13 mouse cellular contexts compared by ENCODE assay signal in genomic region chr3:145864033-145864712, GRCm38 (mm10). TPM values are rescaled to one million over a fixed set of nuclear protein-coding genes. Genes with fewer than 3 reads are reported as not detected.
DNase-seq lines count a peak whose midpoint lies in the region; ATAC-seq and TF ChIP-seq lines count a peak whose summit lies in the region.
"Had no signal": no experiment of that assay in that cellular context is flagged by ENCODE, and none has a peak within 500 bp of the region (broad histone marks: within the 10 kb centered on the region; RNA-seq: fewer than 3 reads in every experiment).

No protein-coding gene starts in this region.

- 65% methylated on average over 8 of the region's 8 CpGs for WGBS in embryonic facial prominence, embryonic 14.5 days
- 85% methylated on average over 8 of the region's 8 CpGs for WGBS in embryonic facial prominence, embryonic 10.5 days
- 70% methylated on average over 8 of the region's 8 CpGs for WGBS in heart, embryonic 16.5 days
- WGBS in heart, embryonic 10.5 days: 81% methylated on average over 8 of the region's 8 CpGs
- WGBS in limb, embryonic 14.5 days: 69% methylated on average over 8 of the region's 8 CpGs
- WGBS in limb, embryonic 10.5 days: 88% methylated on average over 8 of the region's 8 CpGs

- H3K9me3 ChIP-seq in embryonic facial prominence, embryonic 14.5 days (ENCODE audit: control insufficient read depth, low read length): no peaks in the 10 kb centered on the region
- H3K9me3 ChIP-seq in embryonic facial prominence, embryonic 10.5 days: no peaks in the 10 kb centered on the region
- H3K9me3 ChIP-seq in heart, embryonic 16.5 days (replicated peaks; ENCODE audit: control insufficient read depth, low read length): no peaks in the 10 kb centered on the region
- H3K9me3 ChIP-seq in heart, embryonic 10.5 days: no peaks in the 10 kb centered on the region
- no peaks in the 10 kb centered on the region for H3K9me3 ChIP-seq in limb, embryonic 14.5 days (ENCODE audit: control insufficient read depth, low read length)
- H3K9me3 ChIP-seq in limb, embryonic 10.5 days (replicated peaks): no peaks in the 10 kb centered on the region
- H3K9me3 ChIP-seq: embryonic facial prominence, embryonic 12.5 days had no signal

- no peak overlapping the region for H3K4me2 ChIP-seq in embryonic facial prominence, embryonic 14.5 days (ENCODE audit: low read depth, low read length)
- no peak overlapping the region for H3K4me2 ChIP-seq in heart, embryonic 16.5 days (ENCODE audit: low read depth, low read length)
- no peak overlapping the region for H3K4me2 ChIP-seq in limb, embryonic 14.5 days (replicated peaks; ENCODE audit: low read depth, low read length, severe bottlenecking)
- H3K4me2 ChIP-seq: embryonic facial prominence, embryonic 12.5 days; liver, embryonic 11.5 days had no signal

- no peak for TF ChIP-seq POLR2A in limb, embryonic 14.5 days (IDR thresholded peaks at IDR 0.05; ENCODE audit: borderline replicate concordance, extremely low read depth, insufficient read depth, insufficient read length)
- no peak for TF ChIP-seq POLR2A in embryonic fibroblast, embryonic 13.5 days (IDR thresholded peaks at IDR 0.05; ENCODE audit: low read depth, low read length)

- H3K27ac ChIP-seq in embryonic facial prominence, embryonic 14.5 days (replicated peaks; ENCODE audit: low read depth, low read length): peak overlapping the region; percentile 50; the same call in 1 of the 2 replicates
- no peak overlapping the region for H3K27ac ChIP-seq in embryonic facial prominence, embryonic 10.5 days (replicated peaks)
- peak overlapping the region; percentile 76 for H3K27ac ChIP-seq in heart, embryonic 16.5 days (ENCODE audit: low read length)
- H3K27ac ChIP-seq in heart, embryonic 10.5 days: no peak overlapping the region
- 0 out of 2 replicates have a peak overlapping the region, but pooled peaks have one; percentile 14 for H3K27ac ChIP-seq in limb, embryonic 14.5 days (replicated peaks; ENCODE audit: low read depth, low read length)
- no peak overlapping the region for H3K27ac ChIP-seq in limb, embryonic 10.5 days
- peak overlapping the region; percentile 76 for H3K27ac ChIP-seq in embryonic fibroblast, embryonic 13.5 days (ENCODE audit: insufficient read depth, low read length)
- H3K27ac ChIP-seq: embryonic facial prominence, embryonic 12.5 days; left cerebral cortex, adult 2 months had no signal

- no peaks in the 10 kb centered on the region for H3K27me3 ChIP-seq in embryonic facial prominence, embryonic 14.5 days (replicated peaks; ENCODE audit: control insufficient read depth, insufficient read depth, low read length)
- no peaks in the 10 kb centered on the region for H3K27me3 ChIP-seq in embryonic facial prominence, embryonic 10.5 days (replicated peaks; ENCODE audit: low read depth, poor library complexity, severe bottlenecking)
- no peaks in the 10 kb centered on the region for H3K27me3 ChIP-seq in heart, embryonic 16.5 days (ENCODE audit: control insufficient read depth, insufficient read depth, low read length)
- no peaks in the 10 kb centered on the region for H3K27me3 ChIP-seq in heart, embryonic 10.5 days (ENCODE audit: insufficient read depth, poor library complexity, severe bottlenecking)
- H3K27me3 ChIP-seq in limb, embryonic 14.5 days (ENCODE audit: control insufficient read depth, insufficient read depth, low read length): no peaks in the 10 kb centered on the region
- H3K27me3 ChIP-seq in limb, embryonic 10.5 days (ENCODE audit: low read depth, poor library complexity, severe bottlenecking): no peaks in the 10 kb centered on the region
- H3K27me3 ChIP-seq: embryonic facial prominence, embryonic 12.5 days had no signal

- DNase-seq in embryonic facial prominence, embryonic 14.5 days (ENCODE audit: low spot score): peak; percentile 68
- DNase-seq in embryonic facial prominence, embryonic 10.5 days (ENCODE audit: low spot score): no peak
- DNase-seq in heart, embryonic 10.5 days (ENCODE audit: low spot score): no peak
- DNase-seq in limb, embryonic 14.5 days (ENCODE audit: low spot score): no peak
- no peak for DNase-seq in limb, embryonic 10.5 days (ENCODE audit: low spot score)
- DNase-seq in urinary bladder, postnatal 4 days (ENCODE audit: low spot score in 2 of 2): no peak
- DNase-seq: adrenal gland, adult 8-10 months; thymus, adult 2 months had no signal

- TF ChIP-seq CTCF in embryonic fibroblast, embryonic 13.5 days (IDR thresholded peaks at IDR 0.05; ENCODE audit: borderline replicate concordance, insufficient read depth, low read length): no peak

- no peak for ATAC-seq in embryonic facial prominence, embryonic 14.5 days (ENCODE audit: low read depth)
- peak; percentile 14; the same call in 1 of the 2 replicates for ATAC-seq in heart, embryonic 16.5 days (replicated peaks; ENCODE audit: extremely low read depth, insufficient read depth, low FRiP score)
- ATAC-seq in limb, embryonic 14.5 days (ENCODE audit: low FRiP score, low read depth): no peak

- no peak overlapping the region for H3K4me3 ChIP-seq in embryonic facial prominence, embryonic 14.5 days (ENCODE audit: low read depth, low read length)
- no peak overlapping the region for H3K4me3 ChIP-seq in embryonic facial prominence, embryonic 10.5 days
- no peak overlapping the region for H3K4me3 ChIP-seq in heart, embryonic 16.5 days (ENCODE audit: low read length)
- no peak overlapping the region for H3K4me3 ChIP-seq in heart, embryonic 10.5 days
- no peak overlapping the region for H3K4me3 ChIP-seq in limb, embryonic 14.5 days (replicated peaks; ENCODE audit: low read length)
- H3K4me3 ChIP-seq in limb, embryonic 10.5 days: no peak overlapping the region
- no peak overlapping the region for H3K4me3 ChIP-seq in embryonic fibroblast, embryonic 13.5 days (ENCODE audit: insufficient read depth, low read length)
- H3K4me3 ChIP-seq: embryonic facial prominence, embryonic 12.5 days; left cerebral cortex, adult 2 months had no signal

- no peaks in the 10 kb centered on the region for H3K36me3 ChIP-seq in embryonic facial prominence, embryonic 14.5 days (ENCODE audit: control insufficient read depth, insufficient read depth, low read length)
- no peaks in the 10 kb centered on the region for H3K36me3 ChIP-seq in embryonic facial prominence, embryonic 10.5 days (replicated peaks)
- H3K36me3 ChIP-seq in heart, embryonic 16.5 days (ENCODE audit: control insufficient read depth, insufficient read depth): no peaks in the 10 kb centered on the region
- no peaks in the 10 kb centered on the region; the same call in 1 of the 2 replicates for H3K36me3 ChIP-seq in heart, embryonic 10.5 days
- no peaks in the 10 kb centered on the region for H3K36me3 ChIP-seq in limb, embryonic 14.5 days (ENCODE audit: control insufficient read depth, insufficient read depth, low read length)
- H3K36me3 ChIP-seq in limb, embryonic 10.5 days: no peaks in the 10 kb centered on the region
- H3K36me3 ChIP-seq: embryonic facial prominence, embryonic 12.5 days had no signal

- peaks cover 8% of the 10 kb centered on the region; the same call in 1 of the 2 replicates for H3K4me1 ChIP-seq in embryonic facial prominence, embryonic 14.5 days (ENCODE audit: control insufficient read depth, insufficient read depth, low read length)
- no peaks in the 10 kb centered on the region for H3K4me1 ChIP-seq in embryonic facial prominence, embryonic 10.5 days
- peaks cover 23% of the 10 kb centered on the region for H3K4me1 ChIP-seq in heart, embryonic 16.5 days (ENCODE audit: control insufficient read depth, insufficient read depth, low read length)
- peaks cover 6% of the 10 kb centered on the region; the same call in 1 of the 2 replicates for H3K4me1 ChIP-seq in heart, embryonic 10.5 days
- no peaks in the 10 kb centered on the region; the same call in 1 of the 2 replicates for H3K4me1 ChIP-seq in limb, embryonic 14.5 days (ENCODE audit: control insufficient read depth, insufficient read depth, low read length)
- no peaks in the 10 kb centered on the region for H3K4me1 ChIP-seq in limb, embryonic 10.5 days
- peaks cover 2% of the 10 kb centered on the region; the same call in 1 of the 2 replicates for H3K4me1 ChIP-seq in embryonic fibroblast, embryonic 13.5 days (ENCODE audit: control insufficient read depth, insufficient read depth, low read length)
- H3K4me1 ChIP-seq: embryonic facial prominence, embryonic 12.5 days had no signal

- no peak overlapping the region for H3K9ac ChIP-seq in embryonic facial prominence, embryonic 14.5 days (ENCODE audit: low read depth, low read length)
- H3K9ac ChIP-seq in heart, embryonic 16.5 days (ENCODE audit: low read length): no peak overlapping the region
- no peak overlapping the region for H3K9ac ChIP-seq in limb, embryonic 14.5 days (ENCODE audit: low read depth, low read length, severe bottlenecking)
- H3K9ac ChIP-seq: embryonic facial prominence, embryonic 12.5 days had no signal

RNA-seq across cellular contexts. Expression of gene Bcl10, which starts 58.4 kb away (rescaled TPM):
- 52.1 and 54.8 TPM in 2 replicates for polyA plus RNA-seq in embryonic facial prominence, embryonic 14.5 days (2014; fragmentation: Nextera tagmentation; extraction: Ambion mirVana)
- 41.4 and 44.1 TPM in 2 replicates for polyA plus RNA-seq in embryonic facial prominence, embryonic 10.5 days (2016; fragmentation: Nextera tagmentation; extraction: Ambion mirVana)
- polyA plus RNA-seq in heart, embryonic 16.5 days (2015; fragmentation: Nextera tagmentation; extraction: Ambion mirVana): 41.8 and 49.1 TPM in 2 replicates
- polyA plus RNA-seq in heart, embryonic 10.5 days (2016; fragmentation: Nextera tagmentation; extraction: Ambion mirVana): 39.1 and 41.1 TPM in 2 replicates
- 25.5 and 26.0 TPM in 2 replicates for polyA plus RNA-seq in limb, embryonic 14.5 days (2012; rRNA removed)
- polyA plus RNA-seq in limb, embryonic 14.5 days (2014; fragmentation: Nextera tagmentation; extraction: Ambion mirVana): 52.1 and 52.9 TPM in 2 replicates
- 44.0 and 45.5 TPM in 2 replicates for polyA plus RNA-seq in limb, embryonic 10.5 days (2016; fragmentation: Nextera tagmentation; extraction: Ambion mirVana)
- 45.4 and 53.9 TPM in 2 replicates for polyA plus RNA-seq in embryonic fibroblast, embryonic 13.5 days (2011; ENCODE audit: insufficient read length, low read depth, missing spikeins)

Comparison
In these comparisons a context has a peak if more than half of its experiments do, and no peak if none do; other contexts are left out.
1. H3K27ac ChIP-seq: peak in embryonic facial prominence, embryonic 14.5 days (single experiment), heart, embryonic 16.5 days (single experiment), limb, embryonic 14.5 days (single experiment) and embryonic fibroblast, embryonic 13.5 days (single experiment); none in embryonic facial prominence, embryonic 10.5 days (single experiment), heart, embryonic 10.5 days (single experiment) and limb, embryonic 10.5 days (single experiment).